Mouse (Mus musculus): ENCODE measurements around the gene Dnttip2.
"Not testable (repeated sequence)": the region's sequence is repeated elsewhere in the genome, so short reads cannot be mapped to it uniquely, and the experiment has no call there.

Dnttip2 gene

DNA sequence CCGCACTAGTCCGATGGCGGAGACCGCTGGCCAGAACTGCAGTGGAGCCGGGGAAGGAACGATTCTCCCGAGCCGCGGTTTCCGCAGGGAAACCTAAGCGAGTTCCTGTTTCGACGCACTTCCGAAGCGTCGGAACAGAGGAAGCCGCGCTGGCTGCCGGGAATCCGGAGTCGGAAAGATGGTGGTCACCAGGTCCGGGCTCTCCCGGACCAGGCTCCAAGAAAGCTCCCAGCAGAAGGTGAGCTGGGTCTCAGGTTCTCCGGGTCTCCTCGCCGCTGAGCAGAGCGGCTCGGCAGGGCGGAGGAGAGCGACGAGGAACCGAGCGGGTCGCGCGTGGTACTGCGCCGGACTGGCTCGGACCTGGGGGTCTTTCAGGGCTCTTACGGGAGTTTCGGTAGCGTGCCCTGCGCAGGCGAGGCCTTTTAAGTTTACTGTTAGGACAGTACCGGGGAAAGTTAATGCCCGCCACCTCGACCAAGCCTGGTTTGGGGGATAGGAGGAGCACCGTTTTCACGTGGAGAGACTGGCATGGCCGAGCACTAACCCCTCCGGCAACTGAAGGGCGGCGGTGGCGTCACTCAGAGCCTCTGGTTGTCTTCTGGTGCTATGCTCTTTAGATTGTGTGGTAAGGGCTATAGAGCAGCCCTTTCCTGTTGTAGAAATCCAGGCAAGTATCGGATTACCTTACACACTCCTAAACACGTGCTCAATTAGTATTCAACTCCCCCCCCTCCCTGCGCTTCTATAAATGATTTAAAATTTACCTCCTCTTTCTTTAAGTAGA is at the start of gene Dnttip2:
Gene Dnttip2, plus strand, starts transcription at position 148 of the 784 bp plus-strand sequence.
- peak; percentile 99 for DNase-seq (ENCODE audit: low read depth)

DNA sequence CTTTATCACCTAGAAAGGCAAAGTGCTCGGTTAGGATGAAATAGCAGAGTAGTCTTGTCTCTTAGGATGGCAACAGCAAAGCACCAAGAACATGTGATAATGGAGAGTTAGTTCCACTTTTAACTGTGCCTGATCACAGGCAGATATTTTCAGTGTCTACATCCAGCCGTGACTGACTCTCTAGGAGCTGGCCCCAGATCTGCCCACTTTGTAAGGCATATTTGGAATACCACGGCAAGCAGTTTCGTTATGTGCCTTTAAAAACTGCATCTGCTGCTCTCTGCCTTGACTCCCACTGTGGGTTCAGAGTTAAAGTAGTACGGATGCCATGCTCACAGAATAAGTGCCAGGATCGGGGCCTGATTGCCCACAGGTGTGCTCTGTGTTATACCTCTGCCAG is 47.2 kb upstream of the Dnttip2 start:
- not testable (repeated sequence) for DNase-seq (ENCODE audit: low read depth)

GRCm38 (mm10) chr3:122235772-122236171 is 38.4 kb upstream of the Dnttip2 start:
- DNase-seq (ENCODE audit: low read depth), result no peak

DNA sequence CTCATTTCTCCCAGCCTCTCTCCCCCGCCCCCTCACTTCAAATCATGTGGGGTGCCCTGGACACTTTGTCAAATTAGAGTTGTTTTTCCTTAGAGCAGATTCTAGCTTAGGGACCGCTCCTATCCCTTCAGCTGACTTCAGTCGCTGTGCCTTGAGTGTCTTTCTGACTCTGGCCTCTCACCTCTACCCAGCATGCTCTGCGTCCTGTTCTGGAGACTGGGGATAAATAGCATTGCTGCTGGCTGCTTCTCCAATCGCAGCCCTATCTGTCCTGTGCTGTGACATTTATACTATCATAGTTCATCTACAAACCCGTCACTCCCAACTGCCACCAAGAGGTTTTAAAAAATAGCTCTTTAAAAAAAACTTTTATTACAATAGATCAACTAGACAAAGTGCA is 31.3 kb upstream of the Dnttip2 start:
- no peak for DNase-seq (ENCODE audit: low read depth)

DNA sequence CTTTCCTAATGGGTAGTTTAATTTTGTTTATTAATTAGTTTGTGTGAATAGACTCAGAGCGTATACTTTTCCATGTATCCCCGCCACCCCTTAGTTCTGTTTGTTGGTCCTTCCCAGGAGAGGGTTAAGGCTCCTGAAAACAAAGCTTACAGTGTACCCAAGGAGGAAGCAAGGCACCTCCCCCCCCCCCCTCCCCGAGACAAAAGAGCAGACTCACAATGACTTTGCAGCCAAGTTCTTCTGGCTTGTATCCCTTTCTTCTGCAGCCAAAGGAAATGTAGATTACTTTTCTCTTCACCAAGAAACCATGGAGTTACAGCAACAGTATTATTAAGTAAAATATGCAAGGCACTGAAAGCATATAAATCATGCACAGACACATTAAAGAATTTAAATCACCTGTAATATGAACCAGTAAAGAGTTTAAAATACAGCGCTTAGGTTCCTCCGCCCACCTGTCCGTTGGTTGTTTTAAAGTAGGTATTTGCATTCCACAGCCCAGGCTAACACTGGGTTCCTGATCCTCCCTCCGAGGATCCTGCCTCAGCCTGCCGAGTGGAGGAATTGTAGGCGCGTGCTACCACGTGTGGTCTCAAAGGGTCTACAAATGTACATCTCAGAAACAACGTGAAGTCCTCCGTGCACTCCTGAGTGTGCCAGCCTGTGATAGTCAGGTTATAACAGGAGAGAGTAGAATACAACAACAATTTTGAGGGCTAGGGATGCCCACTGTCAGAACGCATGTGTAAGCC is 30.6 kb upstream of the Dnttip2 start:
- DNase-seq (ENCODE audit: low read depth), result no peak

GRCm38 (mm10) chr3:122244759-122245158 is 29.4 kb upstream of the Dnttip2 start:
- DNase-seq (ENCODE audit: low read depth), result no peak

GRCm38 (mm10) chr3:122245215-122245877 is 28.8 kb upstream of the Dnttip2 start, which contains the start of gene Gclm:
Gene Gclm (plus strand): TSS chr3:122245557.
- peak; percentile 98 for DNase-seq (ENCODE audit: low read depth)

DNA sequence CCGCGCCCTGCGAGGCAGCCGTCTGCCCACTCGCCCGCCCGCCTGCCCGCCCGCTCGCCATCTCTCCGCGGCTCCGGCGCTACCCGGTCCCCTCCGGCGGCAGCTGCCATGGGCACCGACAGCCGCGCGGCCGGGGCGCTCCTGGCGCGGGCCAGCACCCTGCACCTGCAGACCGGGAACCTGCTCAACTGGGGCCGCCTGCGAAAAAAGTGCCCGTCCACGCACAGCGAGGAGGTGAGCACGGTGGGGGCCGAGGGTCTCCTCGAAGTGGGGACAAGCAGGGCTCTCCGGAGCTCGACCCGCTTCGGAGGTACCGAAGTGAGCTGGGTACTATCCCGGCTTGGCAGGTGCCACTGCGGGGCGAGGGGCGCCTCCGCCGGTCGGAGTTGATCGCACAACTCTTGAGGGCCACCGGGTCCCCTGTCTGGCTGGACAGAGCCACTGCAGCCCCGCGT is 28.3 kb upstream of the Dnttip2 start:
- peak; percentile 57 for DNase-seq (ENCODE audit: low read depth)

DNA sequence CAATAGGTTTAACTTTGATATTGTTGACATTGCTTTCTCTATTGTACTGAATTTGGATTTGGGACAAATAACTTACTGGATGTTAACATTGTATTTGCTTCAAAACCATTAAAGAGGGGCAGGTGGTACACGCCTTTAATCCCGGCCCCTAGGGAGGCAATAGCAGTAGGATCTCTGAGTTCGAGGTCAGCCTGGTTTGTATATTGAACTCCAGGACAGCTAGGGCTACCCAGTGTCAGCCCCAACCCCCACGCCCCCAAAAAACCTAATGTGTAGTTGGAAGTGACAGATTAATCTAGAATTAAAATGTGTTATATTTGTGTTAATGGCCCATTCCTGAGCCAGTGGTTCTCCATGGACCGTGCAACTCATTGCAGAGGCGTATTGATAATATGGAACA is 27.8 kb upstream of the Dnttip2 start:
- no peak for DNase-seq (ENCODE audit: low read depth)

GRCm38 (mm10) chr3:122246986-122247767 is 27.0 kb upstream of the Dnttip2 start:
- DNase-seq (ENCODE audit: low read depth), result peak; percentile 31

- DNase-seq (ENCODE audit: low read depth), result no peak
These were observed 26.5 kb upstream of the Dnttip2 start for GRCm38 (mm10) chr3:122247768-122248100.

DNA sequence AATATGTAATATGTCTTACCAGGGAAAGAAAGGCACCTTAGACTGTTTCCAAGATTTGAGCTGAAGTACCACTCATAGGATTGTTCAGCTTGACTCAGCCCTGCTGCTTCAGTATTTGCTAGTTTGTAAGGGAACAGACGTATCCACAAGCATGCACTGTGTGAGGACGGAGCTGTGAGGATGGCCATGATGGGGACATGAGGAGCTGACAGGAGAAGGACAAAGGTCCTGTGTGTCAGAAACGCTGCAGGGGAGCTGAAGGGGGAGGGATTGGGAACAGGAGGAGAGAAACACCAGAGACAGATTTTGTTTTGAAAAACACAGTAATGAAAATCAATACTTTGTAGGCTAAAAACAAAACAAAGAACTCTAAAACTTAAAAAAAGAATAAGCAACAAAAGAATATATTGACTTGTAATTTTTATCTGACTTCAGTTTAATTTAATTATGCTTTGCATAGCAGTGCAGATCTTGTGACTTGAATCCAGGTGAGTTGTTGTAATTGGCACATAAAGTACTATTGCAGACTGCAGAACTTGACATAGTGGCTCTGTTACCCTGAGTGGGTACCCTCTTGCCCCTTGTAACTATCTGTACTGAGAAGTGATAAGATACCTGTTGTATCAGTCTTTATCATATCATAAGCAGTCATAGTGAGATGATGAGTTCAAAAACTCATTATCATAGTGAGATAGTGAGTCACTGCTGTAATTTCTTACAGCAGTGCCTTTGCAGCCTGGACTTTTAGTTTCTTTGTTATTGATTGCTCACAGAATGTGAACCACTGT is 21.5 kb upstream of the Dnttip2 start:
- DNase-seq (ENCODE audit: low read depth), result no peak

DNA sequence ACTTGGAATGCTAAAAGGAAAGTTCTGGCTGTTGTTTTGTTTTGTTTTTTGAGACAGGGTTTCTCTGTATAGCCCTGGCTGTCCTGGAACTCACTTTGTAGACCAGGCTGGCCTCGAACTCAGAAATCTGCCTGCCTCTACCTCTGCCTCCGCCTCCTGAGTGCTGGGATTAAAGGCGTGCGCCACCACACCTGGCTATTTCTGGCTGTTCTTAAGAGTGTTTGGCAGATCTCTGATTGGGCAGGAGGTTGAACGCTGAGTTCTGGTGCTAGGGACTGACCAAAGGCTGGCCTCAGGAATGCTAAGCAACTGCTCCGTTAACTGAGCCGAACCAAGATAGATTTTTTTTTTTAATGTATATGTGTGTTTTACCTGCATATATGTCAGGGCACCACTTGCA is 20.1 kb upstream of the Dnttip2 start:
- not testable (repeated sequence) for DNase-seq (ENCODE audit: low read depth)

DNA sequence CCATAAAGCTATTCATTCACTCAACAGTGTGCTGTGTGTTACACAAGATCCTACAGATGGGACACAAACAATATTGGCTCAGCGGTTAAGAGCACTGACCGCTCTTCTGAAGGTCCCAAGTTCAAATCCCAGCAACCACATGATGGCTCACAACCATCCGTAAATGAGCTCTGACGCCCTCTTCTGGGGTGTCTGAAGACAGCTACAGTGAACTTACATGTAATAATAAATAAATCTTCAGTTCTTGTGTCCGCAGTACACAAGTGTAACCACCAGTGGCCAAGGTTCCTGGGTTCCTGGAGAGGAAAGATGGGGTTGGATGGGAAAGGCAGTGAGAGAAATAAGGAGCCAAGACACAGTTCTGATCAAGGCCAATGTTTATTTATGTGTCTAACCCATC is 4.2 kb upstream of the Dnttip2 start:
- DNase-seq (ENCODE audit: low read depth), result peak; percentile 37

GRCm38 (mm10) chr3:122272565-122272964 is 1.6 kb upstream of the Dnttip2 start:
- DNase-seq (ENCODE audit: low read depth), result not testable (repeated sequence)

- peak; percentile 19 for DNase-seq (ENCODE audit: low read depth)
These were observed 564 bp upstream of the Dnttip2 start for GRCm38 (mm10) chr3:122273407-122274240.

- DNase-seq (ENCODE audit: low read depth), result no peak
These were observed 923 bp downstream of the Dnttip2 start for GRCm38 (mm10) chr3:122275111-122275510.

DNA sequence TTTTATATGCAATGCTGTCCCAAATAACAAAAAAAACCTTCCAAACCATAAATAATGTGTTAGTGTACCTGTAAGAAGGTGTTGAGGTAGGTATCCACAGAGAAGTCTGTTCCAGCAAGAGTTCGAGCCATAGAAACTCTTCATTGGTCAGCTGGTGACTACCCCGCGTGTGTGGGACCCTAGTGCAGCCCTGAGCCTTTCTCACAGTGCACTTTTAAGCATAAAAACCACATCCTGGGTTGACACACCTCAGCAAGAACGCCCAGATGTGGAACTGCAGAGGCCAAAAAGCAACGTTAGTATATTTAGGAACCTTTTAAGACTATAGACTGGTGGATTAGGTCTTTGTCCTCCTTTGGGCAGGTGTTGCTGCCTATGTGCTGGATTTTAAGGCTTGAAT is 13.0 kb downstream of the Dnttip2 start:
- no peak for DNase-seq (ENCODE audit: low read depth)

DNA sequence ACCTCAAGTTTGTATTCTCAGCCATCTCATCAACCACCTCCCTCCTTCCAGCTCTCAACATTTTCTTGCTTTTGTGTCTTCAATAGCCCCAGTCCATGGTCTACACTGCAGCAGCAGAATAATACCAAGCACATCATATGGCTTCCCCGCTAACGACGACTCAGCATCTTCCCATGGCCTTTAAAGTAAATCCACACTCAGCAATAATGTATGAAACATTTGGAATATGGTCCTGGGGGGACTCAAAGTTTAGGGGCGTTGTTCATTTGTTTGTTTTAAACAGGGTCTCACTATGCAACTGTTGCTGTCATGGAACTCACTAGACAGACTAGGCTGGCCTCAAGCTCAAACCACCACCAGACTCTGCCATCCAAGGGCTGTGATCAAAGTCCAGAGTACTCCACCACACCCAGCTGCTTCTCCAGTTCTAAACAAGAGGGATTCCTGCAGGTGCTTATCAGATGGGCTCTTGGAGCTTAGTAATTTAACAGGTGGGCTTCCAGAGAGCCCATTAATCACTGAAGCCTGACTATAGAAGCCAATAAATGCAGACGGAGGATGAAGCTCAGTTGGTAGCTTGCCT is 14.5 kb downstream of the Dnttip2 start:
- DNase-seq (ENCODE audit: low read depth), result no peak

DNA sequence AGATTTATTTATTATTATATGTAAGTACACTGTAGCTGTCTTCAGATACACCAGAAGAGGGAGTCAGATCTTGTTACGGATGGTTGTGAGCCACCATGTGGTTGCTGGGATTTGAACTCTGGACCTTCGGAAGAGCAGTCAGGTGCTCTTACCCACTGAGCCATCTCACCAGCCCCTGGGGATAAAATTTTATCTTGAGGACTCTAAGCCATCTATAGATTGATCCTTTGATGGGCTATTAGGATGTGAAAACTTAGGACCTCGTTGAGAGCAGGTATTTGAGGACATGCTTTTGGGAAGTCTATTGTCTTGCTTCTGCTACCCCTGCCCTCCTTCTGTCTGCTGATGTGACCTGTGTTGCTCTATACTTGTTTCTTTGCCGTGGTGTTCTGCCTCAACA is 15.2 kb downstream of the Dnttip2 start:
- not testable (repeated sequence) for DNase-seq (ENCODE audit: low read depth)
